Mouse (Mus musculus): ENCODE results near the gene Hist1h3g.

GRCm38 (mm10) chr13:23515281-23515680, 19.9 kb upstream of the Hist1h3g start:
- TF ChIP-seq CTCF (IDR thresholded peaks at IDR 0.05; ENCODE audit: control insufficient read depth, insufficient read depth, insufficient read length), result no peak
- TF ChIP-seq MAX (IDR thresholded peaks at IDR 0.05), result no peak
- TF ChIP-seq USF1 (IDR thresholded peaks at IDR 0.05; ENCODE audit: low read depth), result no peak
- no peak for TF ChIP-seq FOSL1 (IDR thresholded peaks at IDR 0.05; ENCODE audit: insufficient read depth, low read length, poor library complexity, severe bottlenecking)

Measured in C2C12 (cell line).